Mouse (Mus musculus) lung, postnatal 25 days (tissue): ENCODE results near the gene Abca3.
"Not testable (repeated sequence)": the region's sequence is repeated elsewhere in the genome, so short reads cannot be mapped to it uniquely, and the experiment has no call there.

Experiments used
- DNase-seq: peaks from one replicate; pipeline ENCODE4 v3.0.0; 2022; ENCODE audit warnings: low spot score

Abca3 gene

DNA sequence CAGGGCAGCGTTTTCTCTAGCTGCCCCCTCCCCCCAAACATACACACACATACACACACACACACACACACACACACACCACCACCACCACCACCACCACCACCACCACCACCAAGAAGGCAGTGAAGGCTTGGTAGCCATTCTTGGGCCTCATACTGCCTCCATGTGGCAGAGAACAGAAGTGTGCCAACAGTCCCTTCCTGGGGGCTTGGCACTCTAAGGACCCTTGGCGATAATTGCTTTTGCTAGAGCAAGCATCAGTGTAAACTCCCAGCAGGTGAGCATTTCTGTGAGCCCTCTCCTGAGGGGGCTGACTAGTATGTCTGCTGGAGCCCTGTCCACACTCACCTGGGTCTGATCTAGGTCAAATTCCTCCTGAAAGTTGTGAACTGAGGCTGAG is 89.4 kb downstream of the Abca3 start:
- DNase-seq, result no peak

DNA sequence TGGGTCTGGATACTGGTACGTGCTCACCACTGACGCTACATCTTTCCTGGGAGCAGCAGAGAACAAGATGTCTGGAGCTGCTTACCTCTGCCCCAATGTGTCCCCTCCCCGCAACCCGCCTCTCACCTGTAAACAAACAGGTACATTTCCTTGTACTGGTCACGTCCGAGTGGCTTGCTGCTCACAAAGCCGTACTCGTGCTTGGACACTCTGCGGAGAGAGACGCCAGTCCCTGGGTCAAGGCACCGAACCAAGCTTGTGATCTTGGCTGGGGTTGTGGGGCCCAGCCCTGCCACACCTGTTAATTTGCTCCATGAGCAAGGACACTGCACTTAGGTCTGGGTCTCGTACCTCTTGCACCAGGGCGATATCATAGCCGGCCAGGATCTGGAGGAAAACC is 90.4 kb downstream of the Abca3 start:
- no peak for DNase-seq

DNA sequence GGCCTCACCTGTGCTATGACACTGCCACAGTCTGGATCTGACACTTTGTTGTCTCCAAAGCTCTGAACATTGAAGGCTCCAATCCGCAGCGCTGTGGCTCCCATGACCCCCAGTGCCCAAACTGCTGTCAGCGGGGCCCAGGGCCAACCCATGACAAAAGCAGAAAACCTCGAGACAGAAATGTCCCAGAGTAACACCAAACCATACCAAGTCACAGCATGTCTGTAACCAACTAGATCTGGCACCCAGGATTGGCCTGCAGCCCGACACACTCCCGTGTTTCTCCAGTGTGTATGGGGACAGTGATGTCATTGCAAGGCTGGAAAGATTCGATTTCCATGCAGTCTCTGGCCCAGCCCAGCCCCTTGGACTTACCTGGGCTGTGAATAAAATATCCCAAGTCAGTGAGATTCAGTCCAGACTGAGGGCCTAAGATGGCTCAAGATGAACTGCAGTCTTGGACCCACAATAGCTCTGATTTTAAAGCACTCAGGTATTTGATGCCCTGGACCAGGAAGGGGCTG is 90.9 kb downstream of the Abca3 start, which contains the start of gene Dnase1l2:
Dnase1l2 (minus strand) TSS at position 474 of the 524 bp plus-strand sequence.
- DNase-seq, result no peak

DNA sequence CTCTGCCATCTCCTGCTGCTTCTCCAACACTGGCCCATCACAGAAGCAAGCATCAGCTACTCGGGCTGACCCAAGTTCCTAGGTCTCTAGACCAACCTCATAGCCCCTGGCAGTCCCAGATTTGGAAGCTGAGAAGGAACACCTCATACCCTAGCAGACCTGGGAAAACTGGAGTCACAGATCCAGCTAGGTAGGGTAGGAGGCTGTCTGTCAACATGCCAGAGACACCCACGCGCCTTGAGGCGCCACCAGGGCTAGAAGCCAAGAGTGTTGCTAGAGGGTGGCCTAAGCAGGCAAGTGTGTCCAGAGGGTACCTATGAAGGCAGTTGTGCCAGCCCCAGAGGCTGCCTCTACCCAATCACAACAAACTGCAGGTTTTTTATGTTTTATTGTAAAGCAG is 91.7 kb downstream of the Abca3 start:
- DNase-seq, result no peak

DNA sequence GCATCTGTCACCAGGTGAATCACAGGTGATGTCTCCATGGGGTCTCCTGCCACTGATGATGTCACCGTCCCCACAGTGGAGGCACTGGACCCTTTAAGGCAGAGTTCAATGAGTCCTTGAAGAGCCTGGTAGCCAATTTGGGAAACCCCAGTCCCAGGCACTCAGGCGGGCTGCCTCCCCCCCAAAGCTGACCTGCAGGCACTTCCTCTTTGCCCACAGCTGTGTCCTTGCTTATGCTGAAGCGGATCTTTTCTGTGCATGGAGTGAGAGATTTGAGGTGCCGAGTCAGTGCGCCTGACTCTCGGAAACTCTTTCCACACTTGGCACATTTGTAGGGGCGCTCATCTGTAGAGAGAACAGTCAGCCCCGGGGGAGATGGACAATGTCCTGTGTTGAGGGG is 94.8 kb downstream of the Abca3 start:
- DNase-seq, result no peak

DNA sequence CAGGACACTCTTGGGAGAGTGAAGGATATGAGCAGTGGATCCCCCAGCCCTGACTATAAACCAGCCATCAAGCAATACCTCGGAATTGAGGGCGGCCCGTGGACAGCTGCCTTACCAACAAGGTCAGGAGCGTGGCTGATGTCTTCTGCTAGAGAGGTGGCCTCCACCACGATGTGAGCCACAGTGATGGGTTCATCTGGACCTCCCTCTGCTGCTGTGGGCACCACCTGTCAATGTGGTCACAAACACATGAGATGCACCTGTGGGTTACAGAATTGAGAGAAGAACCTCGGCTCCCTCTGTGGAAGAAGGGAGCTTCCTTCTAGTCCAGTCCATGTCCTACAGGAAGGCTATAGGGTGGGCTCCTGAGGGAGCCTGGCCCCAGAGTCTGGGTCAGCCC is 97.8 kb downstream of the Abca3 start:
- no peak for DNase-seq

DNA sequence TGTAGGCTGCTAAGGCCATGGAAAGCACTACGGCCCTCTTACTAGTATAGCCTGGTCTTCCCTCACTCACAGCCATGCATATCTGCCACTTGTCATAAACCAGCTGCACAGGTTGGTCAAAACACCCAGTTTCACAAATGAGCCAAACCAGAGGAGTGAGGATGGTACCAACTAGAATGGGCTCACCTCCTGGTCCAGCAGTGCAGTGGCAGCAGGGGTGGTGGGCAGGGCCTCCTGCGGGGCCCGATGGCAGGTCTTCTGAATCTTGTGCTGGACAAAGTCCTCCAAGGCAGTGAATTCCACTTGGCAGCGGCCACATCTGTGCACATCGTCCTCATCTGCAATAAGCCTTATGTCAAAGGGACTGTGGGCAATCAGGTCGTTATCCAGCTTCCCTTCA is 99.5 kb downstream of the Abca3 start:
- DNase-seq, result no peak

DNA sequence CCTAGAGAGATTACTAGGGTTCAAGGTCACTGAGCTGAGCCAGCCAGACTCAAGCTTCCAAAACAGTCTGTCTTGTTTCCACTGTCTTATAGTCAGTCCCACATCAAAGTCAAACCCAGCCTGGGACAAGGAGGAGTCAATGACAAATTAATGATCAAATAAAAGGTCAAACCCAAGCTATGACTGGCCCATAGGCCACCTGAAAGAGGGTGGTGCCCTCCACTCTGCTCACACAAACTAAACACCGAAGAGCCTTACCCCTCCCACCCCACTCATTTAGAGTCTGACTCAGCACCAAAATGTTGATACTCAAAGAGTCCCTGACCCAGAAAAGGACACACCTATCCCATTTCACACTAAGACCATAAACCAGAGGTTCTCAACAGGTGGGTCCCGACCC is 101.6 kb downstream of the Abca3 start:
- no peak for DNase-seq

DNA sequence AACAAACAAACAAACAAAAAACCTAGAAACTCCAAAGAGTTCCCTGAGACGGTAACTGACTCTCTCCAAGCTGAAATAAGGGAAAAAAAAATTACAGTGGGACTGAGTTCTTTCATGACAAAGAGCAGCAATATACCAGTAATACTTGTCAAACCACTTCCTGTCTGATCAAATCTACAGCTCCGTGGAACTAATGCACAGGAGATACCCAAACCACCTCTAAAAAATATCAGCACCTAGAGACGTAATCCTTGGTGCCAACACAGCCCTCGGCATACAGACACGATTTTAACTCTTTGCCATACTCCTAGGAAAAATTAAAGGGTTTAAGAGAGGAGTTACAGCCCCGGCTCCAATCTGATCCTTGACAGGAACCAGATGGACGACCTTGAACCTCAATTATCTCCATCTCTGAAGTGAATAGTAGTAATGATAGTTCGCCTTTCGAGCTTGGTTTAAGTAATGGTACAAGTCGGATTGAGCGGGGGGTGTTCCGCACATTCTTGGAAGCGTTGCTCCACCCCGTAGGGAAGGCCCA is 102.5 kb downstream of the Abca3 start:
- DNase-seq, result no peak

DNA sequence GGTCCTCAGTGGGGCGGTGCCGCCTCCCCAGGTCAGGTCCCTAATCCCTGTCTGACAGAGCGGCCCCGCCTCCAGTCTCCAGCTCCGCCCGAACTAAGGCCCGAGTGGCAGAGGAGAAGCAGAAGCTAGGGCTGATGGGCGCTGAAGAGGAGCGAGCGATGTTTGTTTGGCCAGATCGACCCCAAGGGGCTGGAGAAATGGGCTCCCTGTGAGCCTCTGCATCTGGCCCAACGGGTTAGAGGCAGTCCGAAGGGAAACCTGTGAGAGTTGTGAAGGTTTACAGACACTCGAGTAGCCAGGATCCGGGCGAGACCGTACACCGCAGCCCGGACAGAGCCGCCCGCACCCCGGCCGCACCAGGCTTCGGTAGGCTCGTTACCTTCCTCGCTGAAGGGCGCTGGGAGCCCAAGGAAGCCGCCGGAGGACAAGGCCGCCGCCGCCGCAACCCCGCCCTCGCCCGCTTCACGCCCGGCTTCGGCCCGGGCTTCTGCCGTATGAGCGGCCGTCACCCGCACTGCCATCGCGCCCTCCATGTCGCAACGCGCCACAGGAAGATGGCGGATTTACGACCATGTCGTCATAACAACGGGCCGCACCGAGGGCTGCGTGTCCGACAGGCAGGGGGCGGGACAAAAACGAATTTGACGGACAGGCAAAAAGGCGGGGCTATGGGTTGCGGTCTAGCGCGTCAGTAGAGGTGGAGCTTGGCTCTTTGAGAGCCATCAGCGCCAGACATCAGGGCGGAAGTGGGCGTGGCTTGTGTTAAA is 103.2 kb downstream of the Abca3 start:
- peak; percentile 100 for DNase-seq

DNA sequence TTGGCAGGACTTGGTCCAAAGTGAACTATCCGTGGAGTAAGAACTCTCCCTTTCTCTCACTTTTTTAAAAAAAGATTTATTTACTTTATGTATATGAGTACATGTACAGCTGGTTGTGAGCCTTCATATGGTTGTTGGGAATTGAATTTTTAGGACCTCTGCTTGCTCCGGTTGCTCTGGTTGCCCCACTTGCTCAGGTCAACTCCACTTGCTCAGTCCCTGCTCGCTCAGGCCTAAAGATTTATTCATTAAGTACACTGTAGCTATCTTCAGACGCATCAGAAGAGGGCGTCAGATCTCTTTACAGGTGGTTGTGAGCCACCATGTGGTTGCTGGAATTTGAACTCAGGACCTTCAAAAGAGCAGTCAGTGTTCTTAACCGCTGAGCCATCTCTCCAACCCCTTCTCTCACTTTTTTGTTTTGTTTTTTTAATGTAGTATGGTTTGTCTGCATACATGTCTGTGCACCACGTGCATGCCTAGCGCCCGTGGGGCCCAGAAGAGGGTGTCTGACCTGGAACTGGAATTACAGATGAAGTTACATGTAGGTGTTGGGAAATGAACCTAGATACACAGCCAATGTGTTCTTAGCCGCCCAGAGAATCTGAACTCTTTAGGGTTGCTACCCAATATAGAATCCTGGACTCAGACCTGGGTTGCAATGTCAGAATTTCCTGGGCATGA is 103.9 kb downstream of the Abca3 start:
- not testable (repeated sequence) for DNase-seq
